Mouse (Mus musculus) layer of hippocampus, adult 2 months (tissue): ENCODE results near the gene Anxa8. TPM values are rescaled to one million over a fixed set of nuclear protein-coding genes. Genes with fewer than 3 reads are reported as not detected.

ENCODE experiments used
- DNase-seq, 2 experiments: peaks; one replicate each; pipeline ENCODE4 v3.0.0; 2022; ENCODE audit warnings: low spot score in 2 of 2
- H3K27ac ChIP-seq: fragments of 200-600 bp; 2 replicates; pipeline ENCODE4 v1.8.1; 2022
- H3K4me3 ChIP-seq: fragments of 200-600 bp; 2 replicates; pipeline ENCODE4 v1.8.1; 2022; ENCODE audit warnings: mild to moderate bottlenecking
- CTCF ChIP-seq: fragments of 200-600 bp; conservative IDR thresholded peaks from 2 replicates; pipeline ENCODE4 v1.8.1; 2022; ENCODE audit warnings: antibody characterized with exemption, mild to moderate bottlenecking, moderate library complexity
- total RNA-seq, 2 experiments: library from RNA; stranded (reverse); gene quantifications; 2 replicates each; pipeline ENCODE4 v1.2.3; 2021

The Anxa8 gene
- total RNA-seq, 2 experiments from 2014 or later, result 0.47 to 0.61 TPM

GRCm38 (mm10) chr14:34092856-34093255 lies 7.1 kb downstream of the Anxa8 start:
- DNase-seq, result no peak
- TF ChIP-seq CTCF, result no peak

GRCm38 (mm10) chr14:34096161-34096560 lies 10.4 kb downstream of the Anxa8 start:
- no peak for TF ChIP-seq CTCF
- no peak for DNase-seq
- Histone ChIP-seq H3K4me3 (no peak overlapping the region), H3K27ac (no peak overlapping the region)

More at GRCm38 (mm10) chr14:34092856-34093255, 7.1 kb downstream of the Anxa8 start:
- Histone ChIP-seq H3K27ac (no peak overlapping the region), H3K4me3 (no peak overlapping the region)

- no peak for TF ChIP-seq CTCF
- H3K27ac ChIP-seq, result no peak within 1 kb of the TSS
- H3K4me3 ChIP-seq, result no peak within 1 kb of the TSS
- no peak for DNase-seq
These were observed 16.8 kb downstream of the Anxa8 start, which contains the start of gene A630023A22Rik for GRCm38 (mm10) chr14:34102601-34103000. Gene A630023A22Rik (minus strand): TSS chr14:34102754.

GRCm38 (mm10) chr14:34103855-34104254 lies 18.1 kb downstream of the Anxa8 start:
- no peak for DNase-seq
- TF ChIP-seq CTCF, result no peak
- Histone ChIP-seq H3K27ac (no peak overlapping the region), H3K4me3 (no peak overlapping the region)

GRCm38 (mm10) chr14:34104892-34105291 lies 19.1 kb downstream of the Anxa8 start:
- H3K4me3 ChIP-seq, result no peak overlapping the region
- H3K27ac ChIP-seq, result no peak overlapping the region
- TF ChIP-seq CTCF, result peak; percentile 78
- peak; percentile 8 to 51 for DNase-seq

GRCm38 (mm10) chr14:34106389-34107062 lies 20.7 kb downstream of the Anxa8 start:
- no peak for DNase-seq
- H3K4me3 ChIP-seq, result no peak overlapping the region

GRCm38 (mm10) chr14:34107594-34107993 lies 21.8 kb downstream of the Anxa8 start:
- no peak for TF ChIP-seq CTCF
- Histone ChIP-seq H3K4me3 (no peak overlapping the region), H3K27ac (no peak overlapping the region)
- no peak for DNase-seq

More at GRCm38 (mm10) chr14:34106389-34107062, 20.7 kb downstream of the Anxa8 start:
- H3K27ac ChIP-seq, result no peak overlapping the region
- TF ChIP-seq CTCF, result peak; percentile 75

GRCm38 (mm10) chr14:34114311-34114710 lies 28.5 kb downstream of the Anxa8 start:
- no peak overlapping the region for H3K27ac ChIP-seq
- H3K4me3 ChIP-seq, result no peak overlapping the region
- no peak for DNase-seq
- no peak for TF ChIP-seq CTCF

- H3K4me3 ChIP-seq, result no peak overlapping the region
- no peak for DNase-seq
- H3K27ac ChIP-seq, result no peak overlapping the region
- TF ChIP-seq CTCF, result no peak
These were observed 33.4 kb downstream of the Anxa8 start for GRCm38 (mm10) chr14:34119046-34119723.

GRCm38 (mm10) chr14:34120016-34120910 lies 34.5 kb downstream of the Anxa8 start:
- no peak for TF ChIP-seq CTCF
- Histone ChIP-seq H3K4me3 (no peak overlapping the region), H3K27ac (no peak overlapping the region)
- DNase-seq, result no peak

GRCm38 (mm10) chr14:34120923-34121351 lies 35.2 kb downstream of the Anxa8 start:
- no peak for TF ChIP-seq CTCF
- H3K4me3 ChIP-seq, result no peak overlapping the region

GRCm38 (mm10) chr14:34121691-34122090 lies 35.9 kb downstream of the Anxa8 start:
- no peak for DNase-seq
- no peak overlapping the region for H3K27ac ChIP-seq
- no peak overlapping the region for H3K4me3 ChIP-seq
- no peak for TF ChIP-seq CTCF

More at GRCm38 (mm10) chr14:34120923-34121351, 35.2 kb downstream of the Anxa8 start:
- DNase-seq, result no peak
- H3K27ac ChIP-seq, result no peak overlapping the region

GRCm38 (mm10) chr14:34131216-34131615 lies 45.4 kb downstream of the Anxa8 start:
- H3K27ac ChIP-seq, result no peak overlapping the region
- DNase-seq, result no peak
- no peak for TF ChIP-seq CTCF

More at GRCm38 (mm10) chr14:34131216-34131615, 45.4 kb downstream of the Anxa8 start:
- no peak overlapping the region for H3K4me3 ChIP-seq
